Mouse (Mus musculus) adrenal gland, postnatal 4 days (tissue): Measurements from ENCODE around the gene Grin2d. TPM values are rescaled to one million over a fixed set of nuclear protein-coding genes. Genes with fewer than 3 reads are reported as not detected.
A peak's percentile ranks its signal among the peaks of the same experiment; 100 is the strongest.
"Not testable (repeated sequence)": the region's sequence is repeated elsewhere in the genome, so short reads cannot be mapped to it uniquely, and the experiment has no call there.

ENCODE experiments used
- DNase-seq, 2 experiments: peaks; one replicate each; pipeline ENCODE4 v3.0.0; 2021 to 2022; ENCODE audit warnings: low spot score in 2 of 2, mixed read lengths in 2 of 2
- long read RNA-seq, 2 experiments: library from polyadenylated mRNA; stranded (forward); transcript quantifications; one replicate each; pipeline ENCODE4 v2.0.0; 2021
- total RNA-seq, 2 experiments: library from RNA; stranded (reverse); gene quantifications; 2 replicates each; pipeline ENCODE4 v1.2.3; 2021

The Grin2d gene
- 1 to 10 TPM; 2.0 to 2.1 TPM for total RNA-seq
- long read RNA-seq, experiment 1, partial matches to known transcripts: 2 of 3 reads
- long read RNA-seq, experiment 1, other reads (novel, unspliced or antisense): 1 of 3 reads
- long read RNA-seq, experiment 2, partial matches to known transcripts: 2 of 7 reads
- long read RNA-seq, experiment 2, other reads (novel, unspliced or antisense): 5 of 7 reads

DNA sequence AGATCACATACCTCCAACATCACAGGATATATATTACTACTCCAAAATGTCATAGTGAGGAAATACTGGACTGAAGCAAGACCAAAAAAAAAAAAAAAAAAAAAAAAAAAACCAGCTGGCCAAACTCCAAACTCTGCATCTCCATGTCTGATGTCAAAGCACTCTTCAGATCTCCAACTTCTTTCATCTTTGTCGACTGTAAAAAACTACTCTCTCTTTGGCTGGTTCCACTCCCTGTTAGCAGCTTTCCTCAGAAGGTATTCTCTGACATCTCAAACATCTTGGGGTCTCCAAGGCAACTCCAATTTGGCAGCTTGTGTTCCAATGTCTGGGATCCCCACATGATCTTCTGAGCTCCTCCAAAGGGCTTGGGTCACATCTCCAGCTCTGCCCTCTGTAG is at the start of gene Grin2d:
Grin2d (minus strand) TSS at position 101 of the 400 bp plus-strand sequence.
- DNase-seq: not testable (repeated sequence)

DNA sequence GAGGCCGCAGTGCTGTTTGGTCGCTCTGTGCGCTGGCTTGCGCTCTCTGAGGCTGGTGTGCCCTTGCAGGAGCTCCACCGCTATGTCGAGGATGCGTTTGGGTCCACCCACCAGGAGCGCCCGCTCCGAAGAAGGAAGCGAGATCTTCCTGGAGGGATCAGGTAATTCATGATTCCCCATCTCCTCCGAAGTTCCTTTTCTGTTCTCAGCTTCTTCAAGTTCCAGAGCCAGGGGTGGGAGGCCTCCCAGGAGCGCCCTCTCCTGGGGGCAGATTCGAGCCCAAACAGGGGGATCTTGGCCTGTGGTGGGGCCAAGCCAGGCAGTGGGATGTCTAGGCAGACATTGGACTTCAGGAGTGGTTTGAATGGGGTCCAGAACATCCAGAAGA is 46.2 kb upstream of the Grin2d start:
- DNase-seq: no peak

DNA sequence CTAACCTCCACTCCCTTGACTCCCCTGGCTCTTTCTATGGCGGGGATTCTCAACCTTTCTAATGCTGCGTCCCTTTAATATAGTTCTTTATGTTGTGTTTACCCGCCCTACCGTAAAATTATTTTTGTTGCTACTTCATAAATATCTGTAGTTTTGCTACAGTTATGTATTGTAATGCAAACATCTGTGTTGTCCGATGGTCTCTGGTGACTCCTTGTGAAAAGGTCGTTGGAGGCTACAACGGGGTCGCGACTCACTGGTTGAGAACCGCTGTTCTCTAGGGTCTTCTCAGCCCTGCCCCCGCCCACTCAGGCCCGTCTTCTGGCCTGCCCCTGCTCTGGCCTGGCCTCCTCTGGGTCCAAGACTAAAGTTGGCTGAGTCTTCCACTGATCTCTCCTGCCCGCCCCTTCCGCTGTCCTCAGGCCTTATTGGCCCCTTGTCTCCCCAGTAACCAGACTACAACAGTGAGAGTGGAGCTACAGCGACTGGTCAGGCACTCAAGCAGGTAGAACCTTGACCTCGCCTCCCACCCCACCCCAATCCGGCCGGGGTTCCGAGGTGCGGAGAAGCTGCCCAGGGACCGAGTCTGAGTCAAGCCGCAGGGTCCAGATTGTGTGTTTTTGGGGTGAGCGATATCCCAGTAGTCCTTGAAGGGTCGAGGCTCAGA is 45.7 kb upstream of the Grin2d start, which contains the start of gene Ccdc114:
Ccdc114 (plus strand) TSS at position 311 of the 667 bp plus-strand sequence.
- DNase-seq: peak; percentile 38 to 72

DNA sequence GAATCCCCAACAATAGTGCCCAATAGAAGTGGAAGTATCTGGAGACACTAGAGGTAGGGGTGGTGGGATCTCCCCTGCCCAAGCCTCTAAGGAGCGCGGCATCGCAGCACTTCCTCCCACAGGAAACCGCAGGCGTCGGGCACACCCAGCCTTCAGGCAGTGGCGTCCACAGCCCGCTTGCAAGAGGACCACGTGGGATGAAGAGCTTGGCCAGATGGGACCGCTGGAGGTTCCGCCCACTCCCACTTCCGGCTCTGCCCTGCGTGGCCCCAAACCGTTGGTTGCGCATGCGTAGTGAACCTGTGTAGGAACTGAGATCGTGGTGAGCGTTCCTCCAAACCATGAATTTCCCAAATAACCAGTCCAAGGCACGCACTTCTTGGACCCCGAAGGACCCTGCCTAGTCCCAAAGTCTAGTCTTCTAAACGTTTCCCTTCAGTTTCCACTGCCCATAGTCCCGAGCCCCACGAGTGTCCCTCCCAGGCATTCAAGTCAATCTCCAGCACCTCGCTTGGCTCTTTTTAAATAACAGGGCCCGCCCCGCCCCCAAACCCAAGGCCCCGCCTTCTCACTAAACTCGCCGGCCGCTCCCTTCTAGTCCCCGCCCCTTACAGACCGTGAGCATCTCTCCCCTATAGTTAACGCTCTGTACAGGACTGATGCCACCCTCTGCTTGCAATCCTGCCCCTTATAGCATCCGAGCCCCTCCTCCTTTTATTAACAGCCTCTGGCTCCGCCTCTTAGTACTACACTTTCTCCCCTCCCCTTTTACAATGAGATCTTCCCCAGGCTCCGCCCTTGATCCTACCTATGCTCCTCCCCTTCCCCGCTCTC is 45.0 kb upstream of the Grin2d start:
- peak; percentile 67 to 90 for DNase-seq

DNA sequence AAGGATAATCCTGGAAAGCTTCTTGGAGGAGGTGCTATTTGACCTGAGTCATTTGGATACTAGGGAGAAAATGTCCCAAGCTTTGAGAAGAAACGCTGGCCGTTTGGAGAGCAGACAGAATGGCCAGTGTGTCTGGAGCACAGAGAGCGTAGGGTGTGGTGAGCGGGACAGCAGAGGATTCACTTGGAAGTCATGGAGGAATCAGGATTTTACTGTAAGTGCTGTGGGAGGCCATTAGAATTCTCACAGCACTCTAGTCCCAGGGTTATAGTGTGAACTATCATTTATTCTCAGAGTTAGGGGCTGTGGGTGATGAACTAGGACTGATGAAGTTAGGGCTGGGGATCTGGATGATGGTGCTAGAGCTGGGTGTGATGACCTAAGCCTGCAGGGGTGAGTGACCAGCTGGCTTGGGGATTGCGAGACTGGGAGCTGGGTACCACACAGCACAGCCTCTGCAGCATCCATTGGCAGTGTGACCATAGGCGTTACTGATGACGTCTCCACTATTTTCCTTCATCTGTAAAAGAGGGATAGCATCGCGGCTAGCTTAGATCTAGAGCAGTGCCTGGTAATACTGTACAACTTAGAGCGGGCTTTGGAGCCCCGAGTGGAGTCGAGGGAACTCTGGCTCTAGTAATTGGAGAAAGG is 43.9 kb upstream of the Grin2d start:
- DNase-seq: no peak

DNA sequence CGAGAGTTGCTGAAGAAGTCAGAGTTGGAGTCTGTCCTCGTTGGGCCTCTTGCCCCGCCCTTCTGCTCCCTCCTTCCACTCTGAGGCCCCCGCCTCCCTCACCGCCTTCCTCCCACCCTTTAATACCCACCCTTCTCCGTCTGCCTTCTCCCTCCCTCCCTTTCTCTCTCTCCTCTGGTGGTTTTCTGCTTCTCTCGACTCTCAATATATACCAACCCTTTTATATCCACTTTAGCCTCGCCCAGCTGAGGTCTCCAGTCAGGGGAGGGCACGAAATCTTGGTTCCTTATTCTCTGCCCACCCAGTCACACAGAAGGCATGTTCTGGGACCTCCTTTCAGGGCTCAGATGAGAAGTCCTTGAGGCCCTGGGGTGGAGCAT is 43.1 kb upstream of the Grin2d start, which contains the start of gene Emp3:
Emp3 (minus strand) TSS at position 163 of the 380 bp plus-strand sequence.
- no peak for DNase-seq

DNA sequence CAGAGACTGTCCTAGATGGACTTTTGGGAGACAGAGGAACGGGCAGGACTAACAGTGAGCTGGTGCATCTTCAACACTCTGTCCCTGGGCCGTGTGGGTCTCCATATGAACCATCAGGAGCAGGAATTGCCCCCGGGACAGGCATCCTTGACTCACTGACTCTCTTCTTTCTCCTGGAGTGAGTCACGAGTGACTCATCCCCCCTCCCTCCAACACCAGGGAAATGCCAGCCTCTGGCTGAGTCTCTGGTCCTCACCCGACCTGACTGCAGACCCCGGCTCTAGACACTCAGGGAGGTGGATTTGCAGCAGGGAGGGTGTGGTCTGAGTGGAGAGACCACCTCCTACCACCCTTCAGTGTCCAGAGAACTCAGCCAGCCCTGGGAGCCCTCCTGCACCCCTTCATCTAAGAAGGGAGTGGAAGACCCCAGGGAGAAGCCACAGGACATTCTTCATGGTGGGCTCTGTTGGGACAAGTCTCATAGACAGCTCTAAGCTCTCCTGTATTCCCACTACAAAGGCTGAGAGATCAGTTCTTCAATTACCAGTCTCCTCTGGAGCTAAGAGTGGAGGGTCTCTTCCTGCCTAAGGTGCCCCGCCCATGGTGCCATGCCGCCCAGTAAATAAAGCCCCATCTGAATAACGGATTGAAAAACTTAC is 42.5 kb upstream of the Grin2d start:
- DNase-seq: peak in 1 of 2 experiments; percentile 57

DNA sequence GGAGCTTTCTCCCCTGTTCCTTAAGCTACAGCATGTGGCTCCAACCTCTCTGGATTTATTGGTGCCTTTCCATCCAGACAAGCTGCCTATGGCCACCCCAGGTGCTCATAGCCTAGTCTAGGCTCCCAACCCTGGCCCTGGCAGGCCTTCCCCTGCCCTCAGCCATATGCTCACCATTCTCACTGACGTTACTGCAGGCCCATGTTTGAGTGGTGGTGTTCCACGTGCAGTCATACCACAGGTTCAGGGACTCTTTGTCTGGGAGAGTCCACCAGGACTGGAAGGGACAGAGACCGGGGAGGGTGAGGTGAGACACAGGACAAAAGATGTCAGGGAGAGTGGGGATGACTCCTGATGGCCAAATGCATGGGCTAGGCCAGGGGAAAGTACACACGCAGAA is 41.6 kb upstream of the Grin2d start:
- no peak for DNase-seq

DNA sequence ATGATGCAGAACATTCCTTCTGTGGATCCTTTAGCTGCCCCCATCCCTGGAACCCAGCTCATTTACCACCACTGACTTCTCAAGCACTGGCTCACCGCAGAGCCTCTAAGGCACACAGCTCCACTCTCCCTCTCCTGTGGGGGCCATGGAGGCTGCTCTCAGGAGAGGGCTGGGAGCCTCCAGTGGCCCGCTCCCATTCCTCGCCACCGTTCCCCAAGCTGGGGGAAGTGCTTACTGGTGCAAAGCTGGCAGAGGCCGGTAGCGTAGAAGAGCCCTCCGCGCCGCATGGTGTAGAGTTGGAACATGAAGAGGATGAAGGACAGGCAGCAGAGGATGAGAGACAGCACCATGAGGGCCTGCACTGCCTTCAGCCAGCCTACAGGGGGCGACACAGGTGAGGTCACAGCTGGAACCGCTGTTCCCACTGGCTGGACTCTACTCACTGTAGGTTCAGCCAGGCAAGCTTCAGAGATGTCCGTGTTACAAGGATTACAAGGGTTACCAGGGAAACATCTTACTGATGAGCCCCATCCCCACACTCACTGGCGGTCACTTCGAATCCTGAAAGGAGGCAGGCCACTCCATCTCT is 41.0 kb upstream of the Grin2d start:
- DNase-seq: no peak

DNA sequence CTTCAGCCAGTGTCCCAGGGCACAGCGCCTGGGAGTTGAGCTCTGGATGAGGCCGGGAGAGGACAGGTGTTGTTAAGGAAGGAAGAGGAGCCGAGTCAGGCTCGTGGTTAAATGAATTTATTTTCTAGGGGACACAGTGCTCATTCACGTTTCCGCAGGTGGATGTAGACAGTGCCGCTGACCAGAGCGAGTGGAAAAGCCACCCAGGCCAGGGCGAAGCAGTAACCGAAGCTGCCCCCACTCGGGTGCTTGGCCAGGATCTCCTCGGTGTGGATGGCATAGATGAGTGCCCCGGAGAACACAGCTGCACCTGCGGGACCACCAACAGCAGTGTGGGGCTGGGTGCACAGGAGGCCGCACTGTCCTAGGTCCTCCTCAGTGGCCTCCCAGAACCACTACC is 39.7 kb upstream of the Grin2d start:
- DNase-seq: no peak

DNA sequence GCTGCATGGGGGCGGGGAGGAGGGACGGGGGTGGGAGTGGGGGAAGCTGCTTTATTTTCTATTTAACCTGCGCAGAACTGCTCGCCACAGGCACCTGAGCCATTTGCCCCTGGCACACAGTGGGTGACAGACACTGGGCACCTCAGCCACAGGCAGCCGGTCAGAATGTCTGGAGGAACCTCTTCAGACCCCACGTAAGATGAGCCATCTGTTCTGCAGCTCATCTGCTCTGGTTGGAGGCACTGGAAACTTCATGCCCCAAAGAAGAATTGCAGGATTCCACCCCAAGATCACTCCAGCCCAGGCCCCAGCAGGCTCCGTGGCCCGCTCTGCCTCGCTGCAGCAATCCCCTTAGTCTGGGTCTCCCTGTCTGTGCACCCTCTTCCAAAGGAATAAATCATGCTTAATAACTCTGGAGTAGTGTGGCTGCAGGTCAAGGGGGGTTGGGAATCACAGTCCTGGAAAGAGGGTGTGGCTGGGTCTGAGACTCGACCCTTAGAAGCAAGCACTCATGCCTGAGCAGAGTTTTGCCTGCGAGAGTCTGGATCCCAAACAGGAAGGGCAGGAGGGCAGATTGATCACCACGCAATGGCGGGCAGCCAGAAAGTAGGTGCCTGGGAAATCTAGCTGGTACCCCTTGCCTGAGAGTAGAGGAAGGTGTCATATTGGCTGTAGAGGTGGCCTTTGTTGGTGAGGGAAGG is 39.0 kb upstream of the Grin2d start:
- DNase-seq: no peak

DNA sequence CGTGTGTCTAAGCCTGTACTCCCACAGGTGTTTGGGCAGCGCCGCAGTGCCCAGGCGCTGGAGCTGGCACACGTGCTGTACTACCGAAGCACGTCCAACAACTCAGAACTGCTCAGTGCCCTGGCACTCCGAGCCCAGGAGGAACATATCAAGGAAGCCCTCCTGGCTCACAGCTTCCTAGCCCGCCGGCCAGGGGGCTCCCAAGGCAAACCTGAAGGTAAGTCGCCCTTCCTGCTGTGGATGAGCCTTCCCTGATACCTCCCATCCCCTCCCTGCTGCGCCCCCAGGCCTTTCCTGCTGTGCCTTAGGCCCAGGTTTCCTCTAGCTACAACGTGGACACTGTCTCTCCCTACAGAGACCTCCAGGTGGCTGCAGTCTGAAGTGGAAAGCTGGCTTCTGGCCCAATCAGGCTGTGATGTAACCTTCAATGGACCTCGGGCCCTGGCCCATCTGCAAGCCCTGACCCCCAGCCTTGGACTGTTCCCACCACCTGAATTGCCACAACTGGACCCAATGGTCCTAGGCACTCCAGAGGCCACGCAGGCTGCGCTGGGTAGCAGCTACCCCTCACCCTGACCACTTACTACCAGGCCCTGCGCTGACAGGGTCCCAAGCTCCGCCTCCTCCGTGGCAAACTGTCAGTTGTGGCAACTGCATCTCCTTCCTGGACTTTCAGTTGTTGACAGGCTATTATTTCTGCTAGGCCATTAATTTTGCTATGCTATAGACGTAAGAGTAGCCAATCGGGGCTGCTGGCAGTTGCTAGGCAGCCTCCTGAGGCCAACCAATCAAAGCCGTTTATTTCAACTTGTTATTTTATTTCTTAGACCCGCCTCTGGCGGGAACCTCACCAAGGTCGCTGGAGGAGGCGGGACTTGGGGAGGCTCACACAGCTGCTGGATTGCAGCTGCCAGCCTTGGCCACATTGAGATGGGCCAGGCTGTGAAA is 38.2 kb upstream of the Grin2d start:
- DNase-seq: peak; percentile 68 to 71

DNA sequence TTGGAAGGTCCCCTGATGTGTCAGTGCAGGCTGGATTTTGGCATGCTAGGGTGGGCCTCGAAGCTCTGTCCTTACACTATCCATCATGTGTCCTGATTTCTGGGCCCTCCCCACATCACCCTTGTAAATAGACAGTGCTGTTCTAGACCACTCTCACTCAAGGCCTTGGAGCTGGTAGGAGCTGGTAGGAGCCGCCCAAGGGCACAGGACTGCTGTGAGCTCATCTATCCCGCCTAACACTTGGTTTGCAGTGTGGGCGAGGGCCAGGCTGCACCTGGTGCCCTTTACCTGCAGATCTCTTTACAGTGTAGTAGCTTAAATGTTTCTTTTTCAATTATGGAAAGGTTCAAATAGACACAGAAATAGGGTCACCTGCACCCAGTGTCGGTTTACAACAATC is 36.8 kb upstream of the Grin2d start:
- no peak for DNase-seq

DNA sequence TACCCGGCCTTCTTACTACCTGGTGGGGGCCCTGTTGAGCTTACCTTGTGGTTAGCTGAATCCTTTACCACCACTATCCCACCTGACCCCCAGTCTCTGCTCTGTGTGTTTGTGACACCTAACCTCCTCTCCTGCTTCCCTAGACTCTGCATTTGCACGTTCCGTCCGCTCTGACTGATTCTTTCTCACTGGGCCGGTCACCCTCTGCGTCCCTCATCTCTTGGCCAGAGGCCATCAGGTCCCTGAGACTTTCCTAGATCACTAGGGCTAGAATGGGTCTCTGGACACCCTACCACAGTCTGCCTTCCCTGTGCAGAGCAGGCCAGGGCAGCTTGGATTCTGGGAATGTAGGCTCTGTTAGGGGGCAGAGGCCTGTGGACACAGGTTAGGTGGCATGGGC is 35.9 kb upstream of the Grin2d start:
- no peak for DNase-seq

DNA sequence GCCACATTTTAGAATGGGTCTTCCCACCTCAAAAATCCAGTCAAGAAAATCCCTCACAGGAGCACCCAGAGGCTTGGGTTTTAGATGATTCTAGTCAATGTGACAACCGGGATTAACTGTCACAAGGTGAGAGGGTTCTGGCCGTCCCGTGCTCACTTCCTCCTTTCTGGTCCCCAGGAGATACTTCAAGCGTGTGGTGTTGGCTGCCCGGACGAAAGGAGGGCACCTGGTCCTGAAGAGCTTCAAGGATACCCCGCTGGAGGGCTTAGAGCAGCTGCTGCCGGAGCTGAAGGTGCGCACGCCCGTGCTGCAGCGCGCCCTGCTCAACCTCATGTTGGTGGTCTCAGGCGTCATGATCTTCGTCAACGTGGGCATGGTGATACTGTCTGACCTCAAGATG is 31.0 kb upstream of the Grin2d start:
- no peak for DNase-seq

DNA sequence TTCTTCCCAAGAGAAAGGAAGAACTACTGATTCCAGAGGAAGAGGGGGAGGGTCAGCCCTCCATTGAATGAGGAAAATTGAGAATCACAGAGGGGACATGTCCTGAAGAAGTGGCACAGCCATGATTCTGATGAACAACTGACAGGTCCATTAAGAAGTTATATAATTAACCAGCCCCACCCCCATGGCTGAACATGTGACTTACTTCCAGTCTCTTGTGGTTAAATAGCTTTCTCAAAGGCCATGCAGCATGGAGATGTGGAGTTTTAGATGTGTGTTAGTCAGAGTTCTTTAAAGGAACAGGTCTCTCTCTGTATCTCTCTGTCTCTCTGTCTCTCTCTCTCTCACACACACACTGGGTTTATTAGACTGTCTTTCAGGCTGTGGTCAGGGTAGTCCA is 30.2 kb upstream of the Grin2d start:
- DNase-seq: no peak

DNA sequence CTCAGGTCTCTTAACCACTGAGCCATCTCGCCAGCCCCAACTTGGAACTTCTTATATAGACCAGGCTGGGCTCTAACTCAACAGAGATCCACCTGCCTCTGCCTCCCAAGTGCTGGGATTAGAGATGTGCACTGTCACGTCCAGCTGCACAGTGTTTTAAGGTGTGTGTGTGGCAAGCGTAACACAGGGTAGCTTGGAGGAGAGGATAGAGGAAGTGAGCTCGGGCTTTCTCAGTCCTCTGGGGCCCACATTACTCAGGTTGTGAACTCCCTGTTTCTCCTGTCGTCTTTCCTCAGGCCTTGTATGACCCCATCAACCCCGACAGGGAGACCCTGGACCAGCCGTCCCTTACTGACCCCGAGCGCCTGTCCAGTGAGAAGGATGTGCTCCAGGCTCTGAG is 28.4 kb upstream of the Grin2d start:
- no peak for DNase-seq

DNA sequence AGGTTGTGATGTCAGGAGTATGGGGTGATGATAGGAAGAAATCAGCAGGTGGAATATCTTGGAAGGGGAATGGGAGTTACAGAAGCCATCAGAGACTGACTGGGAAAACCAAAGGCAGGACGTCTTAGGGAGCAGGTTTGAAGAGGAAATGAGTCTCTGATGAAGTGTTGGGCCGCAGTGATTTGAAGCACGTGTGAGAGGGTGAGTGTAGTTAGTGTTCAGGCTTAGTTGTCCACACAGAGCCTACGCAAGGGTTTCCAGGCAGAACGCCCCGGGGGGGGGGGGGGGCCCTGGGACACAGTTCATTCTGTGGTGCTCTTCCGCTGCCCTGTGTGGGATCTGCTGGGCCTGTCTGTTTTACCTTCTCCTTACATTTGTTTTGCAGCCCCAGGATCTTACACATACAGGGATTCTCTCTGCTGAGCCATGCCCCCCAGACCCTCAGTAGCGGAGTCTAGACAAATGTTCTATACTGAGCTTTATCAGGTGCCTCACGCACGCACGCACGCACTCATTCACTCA is 24.4 kb upstream of the Grin2d start:
- no peak for DNase-seq

DNA sequence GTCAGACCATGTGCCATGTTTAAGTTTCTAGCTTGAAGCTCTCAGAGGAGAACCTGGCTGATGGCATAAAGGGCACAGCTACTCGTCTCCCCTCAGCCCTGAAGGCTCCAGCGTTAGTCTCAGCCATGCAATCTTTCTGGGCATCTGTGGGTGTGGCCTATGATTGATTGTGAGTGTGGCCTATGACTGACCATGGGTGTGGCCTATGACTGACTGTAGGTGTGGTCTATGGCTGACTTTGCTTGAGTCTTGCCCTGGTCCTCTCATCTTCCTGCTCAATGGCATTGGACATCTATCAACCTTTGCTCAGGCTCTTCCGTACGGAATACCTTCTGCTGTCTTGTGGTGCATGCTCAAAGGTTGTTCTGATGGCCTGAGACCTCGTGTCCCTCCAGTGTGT is 23.4 kb upstream of the Grin2d start:
- no peak for DNase-seq
